Mouse (Mus musculus): ENCODE measurements around the gene Dgkh. TPM values are rescaled to one million over a fixed set of nuclear protein-coding genes. Genes with fewer than 3 reads are reported as not detected.
A peak's percentile ranks its signal among the peaks of the same experiment; 100 is the strongest.

Gene Dgkh
- total RNA-seq (2012; rRNA removed): 8.2 and 26.1 TPM in 2 replicates

DNA sequence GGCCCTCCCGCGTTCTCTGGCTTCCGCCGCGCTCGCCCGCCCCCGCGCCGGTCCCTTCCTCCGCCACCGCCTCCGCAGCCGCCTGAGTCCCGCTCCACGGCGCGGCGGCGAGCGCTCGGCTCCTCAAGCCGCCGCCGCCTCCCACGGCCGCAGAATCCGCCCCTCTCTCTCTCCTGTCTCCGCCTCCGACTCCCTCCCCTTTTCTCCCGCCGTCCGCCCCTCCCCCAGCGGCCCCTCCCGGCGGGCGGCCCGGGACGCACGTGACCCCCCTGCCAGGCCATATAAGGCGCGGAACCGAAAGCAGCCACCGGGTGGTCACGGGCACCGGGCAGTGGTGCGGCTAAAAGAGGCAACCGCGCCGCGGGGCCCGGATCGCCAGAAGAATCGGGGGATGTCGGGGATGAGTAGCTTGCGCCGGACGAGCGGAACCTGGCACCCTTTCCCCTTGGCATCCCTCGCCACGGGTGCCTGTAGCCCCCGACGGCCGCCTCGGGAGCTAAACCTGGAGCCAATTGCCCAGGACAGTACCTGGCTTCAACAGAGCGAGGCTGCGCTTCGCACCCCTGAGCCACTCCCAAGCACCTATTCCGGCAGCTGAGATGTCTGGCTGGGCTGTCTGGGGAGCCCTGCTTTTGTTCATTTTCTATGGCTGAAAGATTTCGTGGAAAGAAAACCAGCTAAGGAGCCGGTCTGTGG lies at the start of gene Dgkh:
TSS of gene Dgkh (minus strand) at position 160 of the 696 bp plus-strand sequence.
- DNase-seq (ENCODE audit: low read depth, low spot score): no peak
- in situ Hi-C loops (cut with MboI; ENCODE audit: low sequenced_read_pairs in 2 of 2, unreplicated experiment in 2 of 2): no loop called here
- H3K9me3 ChIP-seq (ENCODE audit: control insufficient read depth, insufficient read depth, low read depth, low read length): no peaks in the 10 kb centered on the region
- peak within 1 kb of the TSS; percentile 83 for H3K9ac ChIP-seq (ENCODE audit: insufficient read depth, low read depth, low read length, poor library complexity, severe bottlenecking)
- H3K4me3 ChIP-seq (ENCODE audit: insufficient read depth in 1 of 2, low read depth in 1 of 2, low read length in 2 of 2, poor library complexity in 1 of 2, severe bottlenecking in 1 of 2): peak within 1 kb of the TSS; percentile 81 to 85
- no peak for TF ChIP-seq MAFK (IDR thresholded peaks at IDR 0.05; ENCODE audit: insufficient read depth, low read depth, low read length)
- TF ChIP-seq HCFC1 (IDR thresholded peaks at IDR 0.05; ENCODE audit: borderline replicate concordance, insufficient read depth, low read length): no peak
- no peak for TF ChIP-seq ZC3H11A (IDR thresholded peaks at IDR 0.05; ENCODE audit: borderline replicate concordance, low read depth, low read length)
- TF ChIP-seq ZNF384 (IDR thresholded peaks at IDR 0.05; ENCODE audit: low read depth, low read length): no peak
- TF ChIP-seq CHD2 (IDR thresholded peaks at IDR 0.05; ENCODE audit: low read depth, low read length): no peak
- H3K4me1 ChIP-seq (ENCODE audit: control insufficient read depth in 2 of 2, insufficient read depth in 2 of 2, low read length in 2 of 2, poor library complexity in 1 of 2): peaks cover 2 to 3% of the 10 kb centered on the region in 2 experiments; a peak in 2 of 4 replicates
- no peak within 1 kb of the TSS for H3K27ac ChIP-seq (ENCODE audit: insufficient read depth, low read depth, low read length, poor library complexity, severe bottlenecking)
- H3K36me3 ChIP-seq (ENCODE audit: control insufficient read depth, insufficient read depth, low read length, poor library complexity, severe bottlenecking): no peaks in the 10 kb centered on the region

- DNase-seq (ENCODE audit: low read depth, low spot score): no peak
- Histone ChIP-seq H3K4me3 (ENCODE audit: insufficient read depth in 1 of 2, low read depth in 1 of 2, low read length in 2 of 2, poor library complexity in 1 of 2, severe bottlenecking in 1 of 2) (no peak overlapping the region), H3K4me1 (ENCODE audit: control insufficient read depth in 2 of 2, insufficient read depth in 2 of 2, low read length in 2 of 2, poor library complexity in 1 of 2) (peaks cover 7 to 10% of the 10 kb centered on the region in 2 experiments; a peak in 3 of 4 replicates), H3K9ac (ENCODE audit: insufficient read depth, low read depth, low read length, poor library complexity, severe bottlenecking) (no peak overlapping the region), H3K27ac (ENCODE audit: insufficient read depth, low read depth, low read length, poor library complexity, severe bottlenecking) (no peak overlapping the region), H3K36me3 (ENCODE audit: control insufficient read depth, insufficient read depth, low read length, poor library complexity, severe bottlenecking) (no peaks in the 10 kb centered on the region), H3K9me3 (ENCODE audit: control insufficient read depth, insufficient read depth, low read depth, low read length) (no peaks in the 10 kb centered on the region)
- in situ Hi-C loops (cut with MboI; ENCODE audit: low sequenced_read_pairs in 2 of 2, unreplicated experiment in 2 of 2): no loop called here
- TF ChIP-seq MAFK (IDR thresholded peaks at IDR 0.05; ENCODE audit: insufficient read depth, low read depth, low read length) (no peak), ZC3H11A (IDR thresholded peaks at IDR 0.05; ENCODE audit: borderline replicate concordance, low read depth, low read length) (no peak), HCFC1 (IDR thresholded peaks at IDR 0.05; ENCODE audit: borderline replicate concordance, insufficient read depth, low read length) (no peak), CHD2 (IDR thresholded peaks at IDR 0.05; ENCODE audit: low read depth, low read length) (no peak), ZNF384 (IDR thresholded peaks at IDR 0.05; ENCODE audit: low read depth, low read length) (no peak)
These were observed 44.6 kb upstream of the Dgkh start for GRCm38 (mm10) chr14:78777215-78777614.

GRCm38 (mm10) chr14:78776659-78777058 lies 44.1 kb upstream of the Dgkh start:
- Histone ChIP-seq H3K9me3 (ENCODE audit: control insufficient read depth, insufficient read depth, low read depth, low read length) (no peaks in the 10 kb centered on the region), H3K9ac (ENCODE audit: insufficient read depth, low read depth, low read length, poor library complexity, severe bottlenecking) (no peak overlapping the region), H3K4me3 (ENCODE audit: insufficient read depth in 1 of 2, low read depth in 1 of 2, low read length in 2 of 2, poor library complexity in 1 of 2, severe bottlenecking in 1 of 2) (no peak overlapping the region), H3K36me3 (ENCODE audit: control insufficient read depth, insufficient read depth, low read length, poor library complexity, severe bottlenecking) (no peaks in the 10 kb centered on the region), H3K4me1 (ENCODE audit: control insufficient read depth in 2 of 2, insufficient read depth in 2 of 2, low read length in 2 of 2, poor library complexity in 1 of 2) (peaks cover 7 to 10% of the 10 kb centered on the region in 2 experiments; a peak in 3 of 4 replicates), H3K27ac (ENCODE audit: insufficient read depth, low read depth, low read length, poor library complexity, severe bottlenecking) (no peak overlapping the region)
- in situ Hi-C loops (cut with MboI; ENCODE audit: low sequenced_read_pairs in 2 of 2, unreplicated experiment in 2 of 2): no loop called here
- DNase-seq (ENCODE audit: low read depth, low spot score): no peak
- TF ChIP-seq ZNF384 (IDR thresholded peaks at IDR 0.05; ENCODE audit: low read depth, low read length): no peak
- TF ChIP-seq ZC3H11A (IDR thresholded peaks at IDR 0.05; ENCODE audit: borderline replicate concordance, low read depth, low read length): no peak
- TF ChIP-seq MAFK (IDR thresholded peaks at IDR 0.05; ENCODE audit: insufficient read depth, low read depth, low read length): no peak
- no peak for TF ChIP-seq CHD2 (IDR thresholded peaks at IDR 0.05; ENCODE audit: low read depth, low read length)
- no peak for TF ChIP-seq HCFC1 (IDR thresholded peaks at IDR 0.05; ENCODE audit: borderline replicate concordance, insufficient read depth, low read length)

DNA sequence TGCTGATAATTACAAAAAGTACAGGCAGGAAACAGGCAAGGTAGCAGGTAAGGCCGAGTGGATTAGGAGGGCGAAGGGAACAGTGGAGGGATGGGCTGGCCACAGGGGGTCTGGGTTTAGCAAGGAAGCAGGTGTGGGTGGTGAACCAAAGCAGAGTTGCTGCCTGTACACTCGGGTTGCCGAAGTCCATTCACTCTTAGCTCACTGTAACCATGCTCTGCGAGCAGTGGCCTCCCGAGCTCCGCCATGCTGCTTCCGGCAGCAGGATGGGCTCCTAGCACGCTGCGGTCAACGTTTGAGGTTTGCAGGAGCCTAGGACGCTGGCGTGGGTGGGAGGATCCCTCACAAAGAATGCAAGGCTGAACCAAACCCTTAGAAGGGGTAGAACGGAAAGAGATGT lies 43.1 kb upstream of the Dgkh start:
- no peaks in the 10 kb centered on the region for H3K36me3 ChIP-seq (ENCODE audit: control insufficient read depth, insufficient read depth, low read length, poor library complexity, severe bottlenecking)
- H3K9ac ChIP-seq (ENCODE audit: insufficient read depth, low read depth, low read length, poor library complexity, severe bottlenecking): 0 out of 2 replicates have a peak overlapping the region, but pooled peaks have one; percentile 4
- peaks cover 7 to 10% of the 10 kb centered on the region in 2 experiments; a peak in 3 of 4 replicates for H3K4me1 ChIP-seq (ENCODE audit: control insufficient read depth in 2 of 2, insufficient read depth in 2 of 2, low read length in 2 of 2, poor library complexity in 1 of 2)
- TF ChIP-seq HCFC1 (IDR thresholded peaks at IDR 0.05; ENCODE audit: borderline replicate concordance, insufficient read depth, low read length) (no peak), MAFK (IDR thresholded peaks at IDR 0.05; ENCODE audit: insufficient read depth, low read depth, low read length) (no peak), CHD2 (IDR thresholded peaks at IDR 0.05; ENCODE audit: low read depth, low read length) (no peak), ZC3H11A (IDR thresholded peaks at IDR 0.05; ENCODE audit: borderline replicate concordance, low read depth, low read length) (no peak), ZNF384 (IDR thresholded peaks at IDR 0.05; ENCODE audit: low read depth, low read length) (no peak)
- peak overlapping the region; percentile 9 to 14; a peak in 3 of 4 replicates for H3K4me3 ChIP-seq (ENCODE audit: insufficient read depth in 1 of 2, low read depth in 1 of 2, low read length in 2 of 2, poor library complexity in 1 of 2, severe bottlenecking in 1 of 2)
- no peak for DNase-seq (ENCODE audit: low read depth, low spot score)
- in situ Hi-C loops (cut with MboI; ENCODE audit: low sequenced_read_pairs in 2 of 2, unreplicated experiment in 2 of 2): no loop called here
- no peaks in the 10 kb centered on the region for H3K9me3 ChIP-seq (ENCODE audit: control insufficient read depth, insufficient read depth, low read depth, low read length)
- H3K27ac ChIP-seq (ENCODE audit: insufficient read depth, low read depth, low read length, poor library complexity, severe bottlenecking): no peak overlapping the region

All from ES-E14 (cell line).